Mouse (Mus musculus) heart, adult 11 months (tissue): ENCODE measurements around the gene Aamp.

Experiments used
- DNase-seq: peaks from one replicate; pipeline ENCODE4 v3.0.0; 2022

Aamp gene

DNA sequence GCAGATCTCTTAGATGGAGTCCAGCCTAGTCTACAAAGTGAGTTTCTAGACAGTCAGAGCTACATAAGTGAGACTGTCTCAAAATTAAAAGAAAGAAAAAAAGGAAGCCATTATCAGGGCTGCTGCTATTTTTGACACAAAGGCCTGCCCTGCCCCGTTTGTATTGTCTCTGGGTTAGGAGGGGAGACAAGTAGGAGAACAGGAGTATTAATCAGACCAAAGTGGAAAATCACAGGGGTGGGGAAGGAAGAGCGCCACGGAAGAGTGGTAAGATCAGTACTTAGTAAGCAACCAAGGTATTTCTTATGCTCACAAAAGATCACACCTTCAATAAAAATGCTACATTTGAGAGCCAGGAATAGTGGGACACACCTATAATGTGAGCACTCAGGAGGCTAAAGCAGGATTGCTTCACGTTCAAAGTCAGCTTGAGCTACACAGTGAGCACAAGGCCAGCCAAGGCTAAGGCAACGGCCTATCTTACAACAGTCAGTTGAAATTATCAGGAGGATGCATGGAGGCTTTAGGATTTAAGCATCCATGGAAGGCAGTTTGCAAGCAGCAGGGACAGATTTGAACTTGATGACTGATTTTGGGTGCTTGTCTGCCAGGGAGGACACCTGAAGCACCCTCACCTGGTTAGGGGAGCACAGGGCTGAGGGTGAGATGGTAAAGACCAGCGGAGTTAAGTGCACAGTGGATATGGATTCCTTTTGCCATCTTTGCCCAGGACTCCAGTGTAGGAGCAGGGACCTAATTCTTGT is 16.0 kb upstream of the Aamp start:
- DNase-seq, result peak; percentile 95

DNA sequence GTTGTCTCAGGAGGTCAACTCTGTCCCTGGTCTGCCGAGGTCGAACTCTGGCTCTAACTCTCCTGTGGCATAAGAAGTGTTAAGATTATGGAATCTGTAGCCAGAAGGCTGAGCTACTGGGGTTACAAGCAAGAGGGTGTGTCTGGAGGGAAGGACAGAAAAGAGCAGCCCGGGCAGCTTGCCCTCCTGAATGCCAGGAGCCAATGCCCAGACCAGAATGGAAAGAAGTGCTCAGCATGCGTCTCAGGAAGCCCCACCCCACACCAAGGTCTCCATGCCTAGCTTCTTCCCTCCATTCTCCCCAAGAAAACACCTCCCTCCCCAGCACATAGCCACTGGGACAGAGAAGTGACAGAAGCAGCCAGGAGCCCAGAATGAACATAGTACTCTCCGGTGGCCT is 14.5 kb upstream of the Aamp start:
- peak; percentile 96 for DNase-seq

DNA sequence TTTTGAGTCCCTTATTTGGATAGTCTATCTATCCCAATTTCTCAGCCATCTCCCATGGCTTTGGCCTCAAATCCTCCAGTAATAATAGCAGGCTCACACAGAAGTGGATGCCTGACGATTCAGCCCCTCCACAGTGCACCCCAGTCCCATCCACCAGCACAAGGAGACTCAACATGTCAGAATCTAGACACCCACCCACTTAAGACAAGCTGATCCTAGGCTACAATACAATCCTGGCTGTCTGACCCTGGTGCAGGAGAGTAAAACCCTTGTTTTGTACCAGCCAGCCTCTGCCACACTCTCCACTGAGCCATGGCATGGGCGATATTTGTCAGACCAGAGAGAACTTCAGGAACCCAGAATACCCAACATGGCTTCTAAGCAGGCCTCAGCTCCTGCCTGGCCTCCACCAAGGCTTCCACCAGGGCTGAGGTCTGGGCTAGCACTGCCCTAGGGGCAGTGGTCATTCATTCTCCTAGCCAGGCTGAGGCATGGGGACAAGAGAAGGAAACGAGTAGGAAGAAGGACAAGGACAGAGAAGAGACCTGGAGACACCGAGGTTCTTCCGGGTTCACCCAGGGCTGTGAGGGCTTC is 13.7 kb upstream of the Aamp start:
- DNase-seq, result peak; percentile 91

DNA sequence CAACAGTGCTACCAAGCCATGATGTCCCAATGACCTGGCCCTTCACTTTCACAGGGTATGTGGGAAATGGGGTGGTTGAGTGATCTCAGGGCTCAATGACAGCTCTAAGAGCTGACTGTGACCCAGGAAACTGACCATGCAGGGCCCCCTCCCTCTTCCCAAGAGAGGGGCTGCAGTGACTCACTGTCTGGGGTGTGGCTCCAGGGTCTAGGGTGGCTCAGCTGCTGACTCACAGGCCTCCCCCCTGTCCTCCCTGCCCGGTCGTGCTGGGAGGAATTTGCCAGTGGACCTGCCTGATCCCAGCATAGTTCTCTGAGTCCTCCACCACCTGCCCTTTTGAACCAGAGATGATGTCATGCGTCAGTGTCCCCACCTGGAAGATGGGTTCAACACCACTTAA is 12.7 kb upstream of the Aamp start:
- DNase-seq, result peak; percentile 98

DNA sequence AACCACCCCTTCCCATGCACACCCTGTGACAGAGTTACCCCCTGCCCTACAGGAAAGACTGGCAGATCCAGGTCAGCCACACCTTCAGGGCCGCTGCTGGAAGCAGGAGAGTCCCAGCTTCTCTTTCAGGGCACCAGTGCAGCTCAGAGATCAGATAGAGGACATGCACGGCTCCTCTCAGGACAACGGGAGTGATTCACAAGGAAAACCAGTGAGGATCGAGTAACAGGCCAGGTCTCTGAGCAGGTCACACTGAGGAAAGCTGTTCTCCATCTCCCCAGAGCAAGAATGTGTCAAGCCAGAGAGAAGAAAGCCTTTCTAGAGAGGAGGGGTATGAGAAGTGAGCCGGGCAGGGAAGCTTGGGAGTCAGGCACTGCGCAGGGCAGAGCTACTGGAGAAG is 11.9 kb upstream of the Aamp start:
- no peak for DNase-seq

DNA sequence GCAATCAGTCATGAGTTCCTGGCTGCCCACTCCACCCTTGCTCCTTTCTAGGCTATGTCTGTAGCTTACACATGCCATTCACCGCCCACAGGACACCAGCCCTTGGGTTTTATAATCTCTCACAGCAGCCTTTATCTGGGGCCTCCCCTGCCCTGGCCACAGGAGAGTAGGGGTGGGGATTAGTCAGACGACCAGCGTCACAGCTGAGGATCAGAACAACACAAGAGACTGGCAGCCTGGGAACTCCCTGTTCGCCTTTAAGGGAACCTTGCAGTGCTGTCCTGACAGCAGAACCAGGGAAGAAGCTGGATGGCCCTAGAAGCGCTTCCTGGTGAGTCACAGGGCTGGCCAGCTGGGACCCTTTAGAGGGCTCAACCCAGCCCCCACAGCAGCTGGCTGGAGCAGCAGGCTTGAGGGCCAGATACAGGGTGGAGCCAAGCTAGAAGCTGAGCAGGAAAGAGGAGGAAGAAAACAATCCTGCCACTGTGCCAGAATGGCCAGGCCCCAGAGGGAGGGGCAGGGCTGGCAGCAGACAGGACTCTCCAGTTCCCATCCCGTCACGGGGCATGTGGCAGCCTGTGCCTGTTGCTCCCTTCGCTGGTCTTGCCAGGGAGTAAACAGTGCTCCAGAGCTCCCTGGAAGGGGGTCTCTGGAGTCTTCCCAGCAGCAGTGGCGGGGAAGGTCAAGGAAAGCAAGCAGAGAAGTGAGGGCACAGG is 11.1 kb upstream of the Aamp start:
- peak; percentile 100 for DNase-seq

DNA sequence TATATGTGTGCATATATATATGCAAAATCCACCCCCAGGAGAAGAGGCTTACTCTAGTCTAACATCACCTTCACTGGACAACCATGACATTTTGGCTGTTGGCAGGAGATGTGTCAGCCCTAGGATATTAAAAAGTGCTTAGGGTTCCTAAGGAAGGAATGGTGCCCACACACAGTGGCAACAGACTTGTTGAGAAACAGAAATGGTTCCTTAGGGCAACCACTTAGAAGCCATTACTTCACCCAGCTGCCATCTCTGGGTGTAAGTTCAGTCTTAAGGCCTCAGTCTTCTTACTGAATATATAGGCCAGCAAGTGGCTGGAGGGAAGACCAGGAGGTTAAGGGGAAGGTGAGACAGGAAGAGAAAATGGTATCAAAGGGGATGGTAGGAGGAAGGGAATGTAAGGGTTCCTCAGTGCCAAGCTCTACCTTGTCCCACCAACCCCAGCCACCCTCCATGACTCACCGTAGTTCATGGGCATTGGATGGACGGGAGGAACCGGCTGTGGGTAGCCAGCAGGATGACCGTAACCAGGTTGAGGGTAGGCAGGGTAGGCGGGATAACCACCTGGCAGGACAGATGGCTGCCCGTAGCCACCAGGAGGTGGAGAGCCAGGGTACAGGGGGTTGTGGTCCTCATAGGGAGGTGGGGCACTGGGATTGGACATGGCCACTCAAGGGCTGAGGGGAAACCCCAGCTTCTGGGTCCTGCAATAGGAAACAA is 10.4 kb upstream of the Aamp start:
- no peak for DNase-seq

DNA sequence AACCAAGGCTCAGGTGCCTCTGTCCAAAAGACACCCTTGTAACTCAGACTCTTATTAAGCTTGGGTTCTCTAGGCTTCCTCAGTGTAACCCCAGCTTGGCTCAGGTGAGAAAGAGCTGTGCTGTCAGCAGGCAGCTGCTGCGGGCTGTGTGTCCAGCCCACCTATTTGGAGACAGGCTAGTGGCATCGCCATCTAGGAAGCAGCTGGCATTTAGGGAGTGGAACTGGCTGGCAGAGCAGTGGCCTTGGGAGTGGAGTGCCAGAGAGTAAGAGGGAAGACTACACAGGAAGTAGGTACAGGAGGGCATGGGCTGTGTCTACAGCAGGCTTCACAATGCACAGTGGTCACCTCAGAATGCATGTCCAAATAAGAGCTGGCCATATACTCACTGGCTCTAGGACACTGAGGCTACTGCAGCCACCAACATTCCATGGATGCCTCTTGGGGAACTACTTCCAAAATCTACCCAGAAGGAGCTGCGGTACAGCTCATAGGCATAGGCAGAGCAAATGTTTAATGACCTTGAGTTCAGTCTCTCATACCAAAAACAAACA is 9.6 kb upstream of the Aamp start:
- peak; percentile 94 for DNase-seq

DNA sequence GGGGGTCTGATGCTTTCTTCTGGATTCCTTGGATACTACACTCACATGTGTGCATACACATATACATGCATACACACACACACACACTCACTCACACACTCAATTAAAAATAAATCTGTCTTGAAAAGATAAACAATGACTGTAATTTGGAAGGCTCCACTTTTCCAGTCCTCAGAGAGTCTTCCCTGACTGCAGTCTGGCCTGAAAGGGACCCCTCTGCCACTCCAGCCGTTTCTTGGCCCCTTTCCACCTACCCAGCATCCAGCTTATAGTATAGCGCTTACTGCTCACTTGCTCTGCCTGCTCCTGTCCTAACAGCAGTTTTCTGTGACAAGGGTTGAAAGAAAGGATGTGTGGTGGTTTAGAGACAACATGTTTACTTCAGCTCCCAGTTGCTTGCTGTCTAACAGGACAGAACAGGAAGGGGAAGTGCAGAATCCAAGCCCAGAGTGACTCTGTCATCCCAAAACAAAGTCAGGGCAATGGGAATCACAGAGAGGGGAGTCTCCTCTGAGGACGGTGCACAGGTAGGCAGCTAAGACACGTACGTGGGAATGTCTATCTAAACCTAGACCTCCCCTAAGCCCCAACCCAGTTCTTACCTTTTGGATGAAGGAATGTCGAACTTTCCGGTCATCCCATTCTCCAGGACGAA is 8.9 kb upstream of the Aamp start:
- DNase-seq, result peak; percentile 90

DNA sequence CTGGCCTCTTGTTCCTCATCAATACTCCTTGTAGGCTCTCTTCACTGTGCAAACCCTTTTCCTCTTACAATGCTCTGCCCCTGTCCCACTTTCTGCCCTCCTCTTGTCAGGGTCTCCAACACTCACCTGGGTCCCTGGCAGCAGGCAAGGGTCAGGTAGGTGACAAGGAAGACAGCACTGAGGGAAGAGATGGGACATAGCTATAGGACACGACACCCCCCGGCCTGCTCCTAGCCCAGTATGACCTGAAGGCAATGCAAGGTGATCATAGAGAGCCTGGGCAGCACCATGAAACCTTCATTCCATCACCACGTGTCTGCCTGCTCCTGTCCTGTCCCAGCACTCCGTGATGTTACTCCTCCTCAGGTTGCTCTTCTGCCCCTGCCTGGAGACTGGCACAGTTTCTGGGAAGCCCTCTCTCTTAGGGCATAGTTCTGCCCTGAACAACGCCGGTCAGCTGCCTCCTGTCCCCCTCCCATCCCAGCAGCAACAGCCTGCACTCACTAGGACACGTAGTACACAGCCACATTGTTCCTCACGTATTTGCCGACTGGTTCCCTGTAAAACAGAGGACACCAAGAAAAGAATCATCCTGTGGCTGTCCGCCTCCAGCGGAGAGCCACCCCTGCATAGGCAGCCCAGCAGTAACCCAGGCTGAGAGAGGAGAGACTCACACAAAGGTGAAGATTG is 7.9 kb upstream of the Aamp start:
- DNase-seq, result peak; percentile 90

DNA sequence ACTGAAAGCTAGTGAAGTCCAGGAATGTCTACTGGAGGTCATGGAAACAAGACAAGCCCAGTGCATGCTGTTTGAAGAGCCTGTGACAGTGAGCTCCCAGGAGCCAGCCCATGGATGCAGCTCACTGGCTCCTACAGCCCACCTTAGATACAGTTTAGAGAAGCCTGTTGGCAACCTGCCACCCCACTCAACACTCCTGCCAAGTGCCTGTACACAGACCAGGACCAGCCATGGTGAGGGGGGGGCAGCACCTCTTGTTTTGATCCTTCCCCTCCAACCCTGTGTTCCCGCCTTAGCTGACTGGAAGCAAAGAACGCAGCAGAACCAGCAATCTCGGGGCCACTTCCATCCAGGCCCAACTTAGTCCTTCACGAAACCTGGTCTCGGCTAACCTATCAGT is 5.6 kb upstream of the Aamp start:
- peak; percentile 91 for DNase-seq

DNA sequence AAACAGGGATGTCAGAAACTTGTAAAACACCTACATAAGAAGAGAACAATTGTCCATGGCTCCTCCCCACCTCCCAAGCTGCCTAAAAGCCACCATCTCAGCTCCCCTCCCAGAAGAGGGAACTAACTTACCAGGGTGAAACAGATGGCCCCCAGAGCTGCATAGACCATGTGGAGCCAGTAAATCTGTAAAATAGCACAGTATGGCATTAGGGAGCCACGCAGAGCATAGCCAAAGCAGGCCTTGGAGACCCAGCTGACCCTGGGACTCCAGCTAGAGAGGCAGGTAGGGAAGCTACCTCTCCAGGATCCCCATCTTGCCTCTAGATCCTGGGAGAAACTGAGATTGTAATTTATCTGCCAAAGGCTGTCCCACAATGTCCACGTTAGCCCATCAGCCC is 5.2 kb upstream of the Aamp start:
- peak; percentile 88 for DNase-seq

DNA sequence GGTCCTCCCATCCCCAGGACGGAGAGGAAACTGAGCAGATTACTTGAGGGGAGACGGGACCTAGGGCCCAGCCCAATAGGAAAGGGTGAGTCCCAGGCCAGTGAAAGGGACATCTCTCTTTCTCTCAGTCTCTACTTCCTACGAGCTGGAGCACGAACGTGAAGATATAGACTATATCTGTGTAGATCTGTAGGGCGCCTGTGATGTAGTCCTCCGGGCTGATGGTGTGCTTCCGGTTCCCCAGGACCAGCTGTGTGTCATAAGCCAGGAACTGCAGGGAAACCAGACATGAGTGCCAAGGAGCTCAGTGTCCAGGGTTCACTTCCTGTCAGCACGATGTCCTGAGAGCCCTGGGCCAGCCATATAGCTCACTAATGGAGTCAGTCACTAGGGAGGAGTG is 4.7 kb upstream of the Aamp start:
- peak; percentile 92 for DNase-seq

DNA sequence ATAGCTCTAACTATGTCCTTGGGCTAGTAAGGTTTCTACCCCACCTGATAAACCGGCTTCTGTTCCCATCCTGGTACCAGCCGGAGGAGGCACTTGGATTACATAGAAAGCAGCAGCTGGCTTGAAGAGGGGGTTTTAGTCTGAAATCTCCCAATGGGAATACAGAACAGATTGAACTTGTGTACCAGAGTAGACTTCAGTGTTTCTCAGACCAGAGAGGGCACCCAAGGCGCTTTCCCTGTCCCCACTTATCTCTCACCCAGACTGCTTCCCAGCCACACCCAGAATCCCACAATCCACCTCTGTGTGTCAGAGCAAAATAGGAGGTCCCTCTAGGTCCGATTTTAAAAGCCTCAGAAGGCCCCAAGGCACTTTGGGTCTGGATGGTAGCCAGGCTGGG is 3.8 kb upstream of the Aamp start:
- DNase-seq, result peak; percentile 92

DNA sequence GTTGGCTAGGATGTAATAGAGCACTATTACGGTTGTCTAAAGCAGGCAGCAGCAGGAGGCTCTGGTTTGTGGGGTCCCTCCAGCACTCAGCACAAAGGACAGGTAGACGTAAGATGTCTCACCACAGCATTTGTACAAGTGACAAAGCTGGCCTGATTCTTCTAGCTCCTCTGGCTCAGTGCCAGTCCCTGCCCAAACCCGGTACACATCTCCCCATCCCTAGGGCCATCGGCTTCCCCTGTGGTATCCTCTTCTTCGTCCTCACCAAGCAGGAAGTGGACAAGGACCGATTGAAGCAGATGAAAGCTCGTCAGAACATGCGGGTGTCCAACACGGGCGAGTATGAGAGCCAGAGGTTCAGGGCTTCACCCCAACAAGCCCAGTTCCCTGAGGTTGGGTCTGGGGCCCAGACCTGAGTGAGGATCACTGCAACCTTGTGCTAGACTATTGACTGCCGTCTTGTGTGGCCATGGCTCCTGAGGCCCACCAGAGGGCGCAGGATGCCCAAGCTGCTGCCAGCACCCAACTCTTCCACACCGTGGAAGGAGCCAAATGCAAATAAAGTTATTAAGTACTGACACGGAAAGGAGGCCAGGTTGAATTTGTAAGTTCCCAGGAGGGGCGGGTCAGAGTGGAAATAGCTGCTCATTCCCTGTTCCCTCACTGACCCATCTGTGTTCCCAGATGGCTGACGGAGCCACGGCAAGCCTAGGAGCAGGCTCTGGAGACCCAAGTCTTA is 2.5 kb upstream of the Aamp start:
- DNase-seq, result peak; percentile 95

DNA sequence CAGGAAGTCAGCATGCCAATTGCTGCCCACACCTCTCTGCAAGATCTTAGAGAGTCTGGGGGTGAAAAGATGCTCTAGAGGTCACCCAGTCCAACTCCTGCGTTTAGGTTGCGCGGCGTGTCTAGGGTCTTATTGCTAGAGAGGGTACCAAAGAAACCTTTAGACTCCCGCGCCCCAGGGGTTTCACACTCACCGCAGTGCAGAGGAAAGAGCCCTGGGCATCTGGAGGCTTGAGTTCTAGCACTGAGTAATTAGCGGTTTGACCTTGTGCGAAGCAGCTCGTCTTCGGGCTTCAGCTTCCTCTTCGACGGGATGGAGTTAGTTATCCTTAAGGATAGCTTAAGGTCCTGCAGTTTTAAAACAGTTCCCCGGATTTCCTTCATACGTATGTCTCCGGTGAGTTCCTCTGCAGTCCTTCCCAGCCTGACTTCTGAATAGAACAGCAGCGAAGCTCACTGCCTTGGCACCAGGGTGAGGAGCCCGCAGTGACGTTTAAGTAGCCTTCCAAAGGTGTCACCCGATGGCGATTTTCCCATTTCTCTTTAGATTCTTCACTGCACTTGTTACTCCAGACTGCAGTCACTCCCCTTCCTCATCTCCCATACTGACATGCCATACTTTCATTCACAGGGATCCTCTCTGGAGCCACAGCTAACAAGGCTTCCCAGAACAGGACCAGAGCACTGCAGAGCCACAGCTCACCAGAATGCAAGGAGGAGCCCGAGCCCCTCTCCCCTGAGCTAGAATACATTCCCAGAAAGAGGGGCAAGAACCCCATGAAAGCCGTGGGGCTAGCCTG is 873 bp upstream of the Aamp start:
- peak; percentile 91 for DNase-seq

DNA sequence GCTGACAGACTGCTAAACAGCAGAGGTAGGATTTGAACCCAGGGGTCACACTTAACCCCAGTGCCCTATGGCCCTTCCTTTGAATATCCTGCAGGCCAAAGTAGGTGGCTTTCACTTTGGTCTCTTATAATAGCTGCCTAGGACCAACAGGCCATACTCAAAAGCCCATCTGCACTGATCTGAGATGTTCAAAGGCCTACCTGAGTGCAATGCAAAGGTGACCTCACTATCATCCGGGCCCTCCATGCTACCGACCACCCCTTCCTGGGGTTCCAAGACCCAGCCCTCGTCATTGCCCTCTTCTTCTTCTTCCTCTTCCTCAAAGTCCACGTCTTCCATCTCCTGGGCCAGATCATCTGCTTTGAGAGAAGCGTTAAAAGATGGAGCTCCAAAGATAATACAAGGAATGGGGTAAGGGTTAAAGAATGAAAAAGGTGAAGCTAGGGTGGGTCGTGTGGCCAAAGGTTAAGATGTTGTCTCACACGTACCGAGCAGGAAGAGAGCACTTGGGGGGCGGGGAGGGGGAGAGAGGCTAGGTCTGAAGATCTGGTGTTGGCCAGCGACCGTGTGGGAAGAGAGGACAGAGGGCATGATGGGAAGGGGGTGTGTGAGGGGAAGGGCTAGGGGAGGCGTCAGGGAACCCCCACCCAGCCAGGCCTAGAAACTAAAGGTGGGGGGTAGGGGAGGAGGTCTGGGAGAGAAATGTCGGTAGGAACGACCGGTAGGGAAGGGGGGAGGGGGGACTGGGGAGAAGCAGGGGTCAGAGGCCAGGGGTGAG is 663 bp downstream of the Aamp start:
- peak; percentile 98 for DNase-seq

DNA sequence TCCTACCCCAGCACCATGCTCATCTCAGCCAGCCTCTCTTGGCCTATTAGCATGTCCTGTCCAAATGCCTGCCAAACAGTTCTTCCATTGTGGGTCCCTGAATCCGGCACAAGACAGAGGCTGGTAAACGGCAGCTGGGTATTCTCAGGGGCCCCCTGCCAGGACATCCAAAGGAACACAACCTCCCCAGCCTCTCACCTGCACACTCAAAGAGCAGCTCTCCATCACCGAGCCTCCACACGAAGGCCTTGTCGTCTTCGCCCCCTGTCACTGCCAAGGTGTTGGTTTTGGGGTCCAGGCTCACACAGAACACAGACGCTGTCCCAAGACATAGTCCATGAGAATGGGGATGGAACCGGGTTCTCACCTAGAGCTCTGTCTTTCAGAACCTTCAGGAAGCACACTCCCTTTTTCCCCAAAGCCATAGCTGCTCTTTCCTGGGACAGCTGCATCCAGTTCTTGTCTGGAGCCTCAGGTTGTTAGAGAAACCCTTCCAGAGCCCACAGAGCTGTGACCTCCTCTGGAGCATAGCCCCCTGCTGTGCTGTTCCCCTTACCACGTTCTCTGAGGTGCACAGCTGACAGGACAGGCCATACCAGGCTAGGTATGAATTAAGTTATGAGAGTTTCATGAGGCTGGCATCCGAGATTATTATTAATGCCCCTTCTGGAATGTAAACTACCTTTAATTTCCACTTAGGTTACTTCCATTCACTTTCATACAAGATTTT is 1.5 kb downstream of the Aamp start:
- DNase-seq, result peak; percentile 93

DNA sequence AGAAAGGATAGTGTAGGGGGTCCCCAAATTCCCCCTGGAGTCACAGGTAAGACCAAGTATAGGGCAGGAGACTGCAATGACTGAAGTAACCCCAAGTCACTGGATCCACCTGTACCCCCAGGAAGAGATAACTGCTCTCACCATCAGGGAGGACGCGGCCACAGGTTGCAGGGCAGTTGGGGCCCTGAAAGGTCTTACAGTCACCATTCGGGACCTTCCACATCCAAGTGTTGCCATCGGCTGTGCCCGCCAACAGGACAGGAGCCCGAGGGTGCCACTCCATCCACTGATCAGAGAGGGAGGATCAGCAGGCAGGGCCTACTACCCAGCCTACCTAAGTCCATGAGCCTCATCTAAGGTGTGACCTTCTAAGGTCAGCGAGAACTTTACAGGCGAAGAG is 2.7 kb downstream of the Aamp start:
- peak; percentile 89 for DNase-seq
